Mouse (Mus musculus) right cerebral cortex, adult 18-20 months (tissue): ENCODE measurements around the gene Ccl3.

Source experiments
- DNase-seq: peaks from one replicate; pipeline ENCODE4 v3.0.0; 2022; ENCODE audit warnings: mixed read lengths

Gene Ccl3

DNA sequence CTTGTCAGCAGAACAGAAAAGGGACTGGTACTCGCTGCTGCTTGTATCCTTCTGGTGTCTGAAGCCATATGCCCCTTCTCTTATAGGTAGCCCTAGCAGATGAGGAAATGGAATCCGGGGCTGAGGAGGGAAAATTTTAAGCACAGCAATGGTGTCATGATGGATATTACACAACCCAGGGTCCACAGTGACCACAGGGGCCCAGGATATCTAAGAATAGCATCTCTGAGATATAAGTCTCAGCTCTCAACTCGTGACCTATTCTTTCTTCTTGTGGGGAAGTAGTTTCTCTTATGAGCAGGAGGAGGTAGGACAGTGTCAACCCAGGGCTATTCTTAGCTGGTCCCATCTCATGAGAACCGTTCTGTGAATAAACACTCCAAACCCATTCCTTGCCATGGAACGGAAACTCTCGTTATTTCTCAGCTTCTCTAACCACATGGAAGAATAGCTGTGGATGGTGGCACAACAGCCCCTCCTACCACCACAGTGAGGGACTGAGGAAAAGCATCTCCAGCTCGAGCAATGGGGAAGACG, at the start of gene Ccl3:
Ccl3 (minus strand) TSS at position 51 of the 537 bp plus-strand sequence.
- no peak for DNase-seq

DNA sequence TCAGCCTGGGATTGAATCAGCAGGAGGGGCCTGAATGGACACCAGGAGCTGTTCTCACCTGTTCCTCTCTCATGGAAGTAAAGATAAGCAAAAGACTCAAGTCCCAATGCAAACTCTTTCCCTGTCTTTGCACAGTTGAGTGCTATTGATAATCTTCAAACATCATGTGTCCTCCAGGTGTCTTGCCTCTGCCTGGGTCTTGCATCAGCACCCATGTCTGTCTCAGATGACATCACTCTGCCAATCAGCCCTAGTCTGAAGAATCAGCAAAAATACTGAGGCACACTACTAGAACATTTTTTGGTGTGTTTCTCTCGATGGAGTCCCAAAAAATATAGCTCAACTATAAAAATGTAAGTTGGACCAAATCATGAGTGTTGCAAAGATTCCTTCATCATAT, 42.9 kb upstream of the Ccl3 start:
- no peak for DNase-seq

DNA sequence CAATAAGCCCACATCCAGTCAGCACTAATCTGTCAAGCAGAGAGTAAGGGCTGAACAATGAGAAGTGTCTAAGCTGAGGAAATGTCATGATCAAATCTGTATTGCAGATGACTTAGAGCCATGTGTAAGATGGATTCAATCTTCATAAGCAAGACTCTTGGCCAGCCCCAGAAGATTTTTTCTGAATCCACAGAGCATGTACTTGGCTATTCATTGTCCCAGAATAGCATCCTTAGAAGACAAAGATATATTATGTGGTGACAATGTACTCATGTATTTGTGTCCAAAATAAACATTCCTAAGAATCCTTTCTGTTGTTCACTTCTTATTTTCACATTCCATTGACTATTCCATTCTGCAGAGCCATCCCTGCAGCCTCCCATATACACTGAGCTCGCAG, 40.8 kb upstream of the Ccl3 start:
- no peak for DNase-seq

DNA sequence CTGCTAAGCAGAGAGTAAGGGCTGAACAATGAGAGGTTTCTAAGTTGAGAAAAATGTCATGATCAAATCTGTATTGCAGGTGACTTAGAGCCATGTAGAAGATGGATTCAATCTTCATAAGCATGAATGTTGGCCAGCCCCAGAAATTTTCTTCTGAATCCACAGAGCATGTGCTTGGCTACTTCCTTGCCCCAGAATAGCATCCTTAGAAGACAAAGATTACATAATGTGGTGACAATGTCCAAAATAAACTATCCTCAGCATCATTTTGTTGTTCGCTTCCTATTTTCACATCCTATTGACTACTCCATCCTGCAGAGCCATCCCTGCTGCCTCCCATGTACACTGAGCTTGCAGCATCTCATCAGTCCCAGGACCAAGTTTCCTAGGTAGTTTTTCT, 26.5 kb upstream of the Ccl3 start:
- no peak for DNase-seq

DNA sequence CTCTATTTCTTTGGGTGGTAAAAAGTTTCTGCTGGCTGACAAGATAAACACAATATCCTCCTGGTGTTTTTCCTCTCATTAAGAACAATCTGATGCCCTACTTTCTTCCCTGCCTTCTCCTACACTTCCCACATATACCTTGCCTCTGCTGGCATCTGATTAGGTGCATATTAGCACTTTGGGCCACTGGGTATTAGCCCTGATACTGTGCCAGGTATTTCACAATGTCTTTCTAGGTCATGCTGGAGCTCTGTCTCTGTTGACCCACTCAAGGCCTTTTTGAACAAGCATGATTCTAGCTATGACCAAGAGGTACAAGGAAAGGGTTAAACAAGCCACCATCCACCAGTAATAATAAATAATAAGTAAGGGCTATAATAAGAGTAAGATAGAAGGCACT, 22.6 kb upstream of the Ccl3 start:
- no peak for DNase-seq

DNA sequence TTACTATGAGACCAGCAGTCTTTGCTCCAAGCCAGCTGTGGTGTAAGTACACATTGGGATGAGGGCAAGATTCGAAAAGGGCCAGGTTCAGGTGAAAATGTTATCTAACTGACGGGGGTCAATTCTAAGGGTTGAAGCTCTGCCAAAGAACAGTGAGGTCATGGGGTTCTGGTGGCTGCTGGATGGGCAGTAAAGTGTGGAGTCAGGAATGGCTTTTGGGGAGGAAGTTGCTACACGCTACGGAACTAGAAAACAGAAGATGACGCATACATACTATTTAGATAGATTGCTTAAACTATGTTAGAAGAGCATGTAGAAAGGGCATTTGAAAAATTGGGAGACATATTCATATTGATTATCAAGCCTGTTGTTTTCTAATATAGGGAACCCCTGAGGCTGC, 14.4 kb upstream of the Ccl3 start:
- no peak for DNase-seq

DNA sequence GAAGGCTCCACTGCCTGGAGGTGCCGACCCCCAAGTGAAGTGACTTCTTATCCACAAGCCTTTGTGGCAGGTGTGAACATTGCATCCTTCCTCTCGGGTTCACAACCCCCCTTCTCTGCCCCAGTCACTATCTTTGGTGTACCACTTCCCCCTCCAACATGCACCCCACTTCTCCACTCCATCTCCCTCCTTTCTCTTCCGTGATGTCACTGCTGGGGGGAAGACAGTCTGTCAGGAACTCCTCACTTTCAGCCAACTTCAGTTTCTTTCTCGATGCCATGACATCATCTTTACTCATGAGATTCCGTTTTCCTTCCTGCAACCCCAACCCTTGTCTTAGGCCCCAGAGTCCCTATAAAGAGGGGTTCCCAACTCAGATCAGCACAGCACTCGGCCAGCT, 13.0 kb upstream of the Ccl3 start, which contains the start of gene Ccl4:
Ccl4 (plus strand) TSS at position 381 of the 400 bp plus-strand sequence.
- DNase-seq = no peak

DNA sequence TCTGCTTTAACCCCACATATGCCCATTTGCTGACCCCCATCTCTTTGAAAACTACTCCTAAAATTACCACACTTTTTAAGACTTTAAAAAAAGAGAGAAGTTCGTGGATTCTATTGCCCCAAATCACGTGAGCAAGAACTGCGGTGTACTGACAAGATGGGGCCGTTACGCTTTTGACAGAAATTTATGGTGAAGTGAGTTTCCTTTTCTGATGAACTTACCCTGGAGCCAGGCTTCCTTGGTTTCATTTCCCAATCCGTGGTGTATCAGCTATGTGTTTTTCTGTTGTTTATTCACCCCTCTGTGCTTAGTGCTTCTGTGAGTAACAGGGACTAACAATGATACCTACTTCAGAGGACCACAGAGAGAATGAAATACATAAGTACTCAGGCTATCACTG, 9.6 kb upstream of the Ccl3 start:
- no peak for DNase-seq

DNA sequence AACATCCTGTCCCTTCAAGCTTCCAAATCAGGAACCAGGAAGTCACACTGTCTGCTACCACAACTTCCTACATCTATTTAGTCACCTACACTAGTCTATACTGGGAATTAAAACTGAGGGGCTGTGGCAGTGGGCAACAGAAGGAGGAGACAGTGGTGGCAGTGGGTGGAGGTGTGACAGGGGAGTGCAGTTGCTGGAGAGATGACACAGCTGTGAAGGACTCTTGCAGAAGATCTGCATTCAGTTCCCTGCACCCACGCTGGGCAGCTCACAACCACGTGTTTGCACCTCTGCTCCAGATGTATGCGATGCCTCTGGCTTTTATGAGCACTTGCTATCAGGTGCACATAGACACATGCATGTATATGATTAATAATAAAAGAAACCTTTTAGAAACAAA, 8.4 kb upstream of the Ccl3 start:
- peak; percentile 26 for DNase-seq

DNA sequence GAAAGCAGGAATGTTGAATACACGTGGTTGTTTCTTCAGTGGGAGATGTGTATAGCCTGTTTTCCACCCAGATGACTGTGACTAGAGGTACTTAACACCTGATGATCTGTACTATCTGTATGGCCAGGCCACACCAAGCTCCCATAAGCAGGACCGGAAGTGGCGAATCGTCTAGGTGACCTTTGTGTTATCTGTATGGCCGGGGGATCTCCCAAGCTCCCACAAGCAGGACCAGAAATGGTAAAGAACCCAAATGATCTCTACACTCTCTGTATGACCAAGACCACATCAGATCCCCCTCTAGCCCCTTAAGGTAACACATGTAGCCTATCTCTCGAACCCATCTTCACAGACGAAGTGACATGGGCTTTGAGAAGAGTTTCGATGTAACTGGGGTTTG, 5.5 kb upstream of the Ccl3 start:
- DNase-seq = no peak

DNA sequence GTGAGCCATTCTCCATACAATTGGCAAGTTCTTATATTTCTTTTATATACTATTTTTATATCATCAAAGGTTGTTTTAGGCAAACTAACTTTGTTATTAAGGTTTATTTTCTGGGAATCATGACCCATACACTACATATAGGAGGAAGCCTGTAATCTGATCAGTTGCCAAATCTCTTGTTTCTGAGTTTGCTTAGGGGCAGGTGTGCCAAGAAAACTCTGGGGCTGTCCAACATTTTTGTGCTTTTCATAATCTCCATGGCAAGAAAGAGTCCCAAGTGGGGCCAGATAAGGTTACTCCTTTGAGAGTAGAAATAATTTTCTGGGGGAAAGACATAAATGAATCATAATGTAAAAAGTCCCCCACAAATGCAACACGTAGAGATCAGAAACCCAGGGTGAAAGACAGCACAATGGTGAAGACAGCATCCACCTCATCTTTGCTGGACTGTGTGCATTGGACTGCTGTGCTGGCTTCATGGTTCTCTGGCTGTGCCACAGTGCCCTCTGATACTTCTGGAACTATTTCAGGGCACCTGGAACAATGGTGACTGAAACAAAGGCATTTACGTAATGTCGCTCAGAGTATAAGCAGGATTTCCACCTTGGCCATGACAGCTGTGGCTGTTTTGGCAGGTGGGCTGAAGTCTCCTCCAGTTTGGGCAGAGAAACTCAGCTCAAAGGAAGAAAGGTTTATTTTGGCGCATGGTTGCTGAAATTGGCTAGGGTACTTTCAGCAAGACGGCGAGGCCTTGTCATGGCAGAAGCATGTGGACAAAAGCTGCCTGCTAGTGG, 2.6 kb downstream of the Ccl3 start:
- DNase-seq = no peak

DNA sequence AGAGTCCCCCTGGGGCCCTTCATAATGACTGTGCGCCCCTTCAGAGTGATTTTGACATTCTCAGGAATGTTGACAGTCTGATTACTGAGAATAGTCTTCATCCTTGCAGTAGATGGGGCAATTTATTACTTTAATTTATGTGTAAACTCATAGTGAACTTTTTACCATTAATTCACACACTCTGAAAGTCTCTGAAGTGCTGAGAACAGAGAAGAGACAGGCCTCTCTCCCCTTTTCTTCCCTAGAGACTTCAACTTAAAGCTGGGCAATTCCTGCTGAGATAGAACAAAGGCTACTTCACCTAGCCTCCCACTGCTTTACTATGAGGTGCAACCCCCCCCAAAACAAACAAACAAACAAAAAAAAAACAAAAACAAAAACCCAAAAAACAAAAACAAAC, 3.6 kb downstream of the Ccl3 start, which contains the start of gene Rpl9-ps1:
Rpl9-ps1 (minus strand) TSS at position 101 of the 400 bp plus-strand sequence.
- no peak for DNase-seq

DNA sequence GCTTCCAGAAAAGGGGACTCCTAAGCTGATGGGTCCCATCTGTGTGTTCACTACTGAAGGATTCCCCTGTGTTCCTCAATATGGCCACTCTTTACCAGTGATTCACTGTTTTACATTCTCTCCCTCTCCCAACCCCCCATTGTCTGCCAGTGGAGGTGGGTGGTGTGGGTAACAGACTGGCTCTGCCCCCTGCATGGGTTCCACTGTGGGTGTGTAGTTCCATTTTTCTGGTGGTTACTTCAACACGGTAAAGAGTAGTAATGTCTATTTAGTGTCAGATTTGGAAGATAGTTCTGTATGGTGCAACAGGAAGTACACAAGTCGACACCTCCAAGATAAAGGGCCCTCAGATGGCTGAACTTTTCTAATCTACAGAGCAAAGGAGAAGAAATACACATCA, 7.9 kb downstream of the Ccl3 start:
- no peak for DNase-seq

DNA sequence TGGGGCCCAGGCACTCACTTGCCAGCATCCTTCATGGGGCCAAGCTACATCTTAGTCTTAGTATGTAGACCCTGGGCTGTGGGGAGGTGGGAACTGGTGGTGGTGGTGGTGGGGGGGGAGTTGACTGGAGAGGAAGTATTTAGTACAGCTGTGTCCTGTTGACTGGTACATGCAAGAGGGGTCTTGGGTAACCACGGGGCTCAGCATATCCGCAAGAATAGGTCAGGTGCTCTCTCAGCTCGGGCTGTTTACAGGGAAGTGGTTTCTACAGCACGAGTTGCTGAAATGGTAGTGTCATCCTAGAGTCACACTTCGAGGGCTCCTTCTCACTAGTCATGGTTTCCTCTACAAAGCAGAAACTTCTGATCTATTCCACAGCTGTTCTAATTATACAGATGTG, 9.0 kb downstream of the Ccl3 start:
- no peak for DNase-seq

DNA sequence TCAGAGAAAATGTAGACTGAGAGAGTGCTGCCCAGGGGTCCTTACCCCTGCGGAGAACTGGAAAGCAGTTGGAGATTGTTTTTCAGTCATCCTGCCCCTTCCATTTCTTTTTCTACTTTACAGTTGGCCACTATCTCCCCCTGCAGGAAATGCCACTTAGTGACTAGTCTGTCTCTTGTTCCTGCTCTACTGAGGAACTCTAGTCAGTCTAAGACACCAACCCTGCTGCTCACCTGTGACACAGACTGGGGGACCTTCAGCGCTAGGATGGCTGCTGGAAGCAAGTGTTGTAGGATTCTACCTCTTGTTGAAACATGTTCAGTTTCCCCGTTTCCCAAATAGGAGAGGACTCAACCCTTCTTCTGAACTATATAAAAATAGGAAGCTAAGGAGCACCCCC, 9.6 kb downstream of the Ccl3 start:
- DNase-seq = no peak

DNA sequence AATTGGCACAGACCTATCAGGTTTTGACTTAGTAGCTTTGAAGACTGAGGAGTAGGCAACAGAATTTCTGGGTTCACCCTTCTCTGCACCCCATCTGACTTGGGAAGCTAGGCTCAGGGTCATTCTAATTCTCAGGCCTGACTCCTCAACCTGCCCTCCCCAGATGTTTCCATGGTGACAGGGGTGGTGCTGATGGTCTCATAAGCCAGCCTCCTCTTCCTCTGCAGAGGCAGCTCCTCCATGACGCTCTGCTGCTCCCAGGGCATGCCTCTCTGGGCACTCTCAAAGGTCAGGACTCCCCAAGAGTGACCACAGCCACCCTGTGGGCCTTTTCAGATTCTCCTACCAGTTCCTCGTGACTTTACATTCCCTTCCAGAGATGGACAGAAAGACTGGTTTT, 10.2 kb downstream of the Ccl3 start:
- no peak for DNase-seq

DNA sequence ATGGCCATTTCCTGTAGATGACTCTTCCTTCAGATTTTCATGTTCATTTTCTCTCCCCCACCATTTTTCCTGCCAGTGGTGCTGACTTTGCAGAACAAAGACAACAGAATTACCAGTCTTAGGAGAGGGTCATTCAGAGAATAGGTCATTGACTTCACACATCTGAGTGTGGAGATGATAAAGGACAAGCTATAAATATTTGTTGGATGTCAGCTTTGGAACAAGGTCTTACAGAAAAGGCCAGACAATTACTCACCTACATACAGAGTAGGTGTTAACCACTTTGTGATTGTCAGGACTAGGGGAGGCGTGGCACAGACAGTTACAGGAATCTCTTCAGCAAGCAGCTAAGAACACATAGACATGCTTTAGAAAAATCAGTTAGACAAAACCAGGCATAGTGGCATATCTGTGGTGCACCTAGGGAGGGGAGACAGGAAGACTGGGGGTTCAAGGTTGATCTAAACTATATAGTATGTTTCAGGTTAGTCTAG, 12.4 kb downstream of the Ccl3 start:
- no peak for DNase-seq

DNA sequence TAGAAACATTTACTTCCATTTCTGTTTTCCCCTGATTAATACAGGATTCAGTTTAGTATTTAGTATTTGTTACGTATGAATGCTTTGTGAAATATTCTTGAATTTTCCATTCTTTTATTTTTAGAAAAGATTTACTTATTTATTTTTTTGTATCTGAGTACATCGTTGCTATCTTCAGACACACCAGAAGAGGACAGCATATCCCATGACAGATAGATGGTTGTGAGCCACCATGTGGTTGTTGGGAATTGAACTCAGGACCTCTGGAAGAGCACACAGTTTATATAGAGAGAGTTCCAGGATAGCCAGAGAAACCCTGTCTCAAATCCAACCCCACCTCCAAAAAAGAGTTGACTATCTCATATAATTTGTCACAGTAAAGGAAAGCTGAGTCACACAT, 14.3 kb downstream of the Ccl3 start:
- no peak for DNase-seq

DNA sequence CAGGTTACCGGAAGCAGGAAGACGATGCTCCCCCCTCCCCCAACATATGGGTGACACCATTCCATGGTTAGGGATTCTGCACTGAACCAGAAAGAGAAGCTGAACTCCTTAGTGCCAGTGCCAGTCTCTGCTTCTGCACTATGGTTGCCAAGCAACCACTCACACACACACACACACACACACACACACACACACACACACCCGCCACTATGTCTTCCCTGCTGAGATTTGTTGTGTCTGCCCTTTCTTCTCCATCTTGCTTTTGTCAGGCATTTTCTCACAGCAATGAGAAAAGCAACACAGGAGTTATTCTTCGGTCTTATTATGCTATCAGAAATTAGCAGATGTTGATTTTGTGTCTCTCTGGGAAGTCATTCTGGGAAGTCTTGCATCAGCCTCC, 14.7 kb downstream of the Ccl3 start:
- no peak for DNase-seq

DNA sequence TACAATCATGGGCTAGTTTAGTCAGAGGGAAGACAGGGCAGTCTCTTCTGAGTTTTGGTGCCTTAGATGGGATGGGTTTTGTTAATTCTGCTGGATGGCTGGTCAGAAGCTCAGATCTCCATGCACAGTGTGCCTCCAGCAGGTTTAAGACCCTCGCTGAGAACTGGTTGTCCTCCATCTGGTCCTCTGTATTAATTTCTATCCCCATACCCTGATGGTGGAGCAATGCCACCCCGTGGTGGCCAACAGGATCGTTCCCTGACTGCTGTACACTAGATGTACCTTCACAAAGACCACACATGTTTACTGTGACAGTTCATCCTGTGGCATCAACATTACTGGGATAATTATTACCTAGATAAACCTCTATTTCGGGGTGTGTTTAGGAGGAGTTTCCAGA, 16.4 kb downstream of the Ccl3 start:
- DNase-seq = no peak

DNA sequence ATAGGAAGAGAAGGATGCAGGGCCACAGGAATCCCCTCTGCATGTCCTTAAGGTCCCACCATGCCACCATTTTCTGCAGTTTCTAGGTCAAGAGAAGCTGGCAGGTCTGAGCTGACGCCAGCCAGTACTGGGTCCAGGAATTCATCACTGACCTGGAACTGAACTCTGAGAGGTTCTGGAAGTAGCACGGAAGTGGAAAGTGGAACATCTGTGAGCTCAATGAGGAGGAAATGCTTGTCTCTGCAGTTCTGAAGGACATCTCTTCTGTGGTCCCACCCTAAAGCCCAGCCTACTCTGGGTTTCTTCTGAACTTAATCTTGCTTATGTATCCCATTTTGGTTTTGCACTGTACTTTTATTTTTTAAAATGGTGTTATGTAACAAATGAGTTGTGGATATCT, 18.1 kb downstream of the Ccl3 start:
- no peak for DNase-seq

DNA sequence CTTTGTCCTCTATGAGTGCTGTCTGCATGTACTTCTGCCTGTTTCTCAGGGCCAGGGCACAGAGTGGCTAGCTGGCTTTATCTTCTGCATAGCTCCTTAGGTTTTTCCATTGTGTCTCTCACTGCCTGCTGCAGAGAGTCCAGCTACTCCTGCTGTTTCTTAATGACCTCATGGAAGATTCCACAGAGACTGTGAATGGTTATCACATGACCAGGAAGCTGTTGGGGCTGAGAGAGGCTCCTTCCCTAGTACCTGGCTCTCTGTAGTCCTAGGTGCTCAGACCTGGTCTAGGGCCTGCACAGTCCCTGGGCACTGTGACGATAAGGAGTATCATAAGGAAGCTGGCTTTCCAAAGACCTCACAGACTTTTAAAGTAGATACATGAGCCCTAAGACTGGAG, 18.5 kb downstream of the Ccl3 start:
- no peak for DNase-seq

DNA sequence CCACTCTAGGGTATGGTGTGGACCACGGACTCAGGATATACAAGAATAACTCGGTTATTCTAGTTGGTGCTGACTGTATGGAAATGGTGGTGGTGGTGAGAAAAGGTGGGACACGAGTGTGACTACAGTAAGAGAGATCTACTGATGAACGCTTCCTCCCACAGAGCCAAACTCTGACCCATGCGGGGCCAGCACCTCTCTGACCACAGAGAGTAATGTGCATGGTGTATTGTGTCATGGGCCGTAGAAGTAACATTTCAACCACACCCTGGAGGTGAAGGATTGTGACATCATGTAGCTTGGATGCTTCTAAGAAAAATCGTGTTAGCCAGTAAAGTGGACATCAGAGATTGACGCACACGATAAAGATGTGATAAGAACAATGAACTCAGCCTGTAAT, 20.3 kb downstream of the Ccl3 start:
- DNase-seq = no peak

DNA sequence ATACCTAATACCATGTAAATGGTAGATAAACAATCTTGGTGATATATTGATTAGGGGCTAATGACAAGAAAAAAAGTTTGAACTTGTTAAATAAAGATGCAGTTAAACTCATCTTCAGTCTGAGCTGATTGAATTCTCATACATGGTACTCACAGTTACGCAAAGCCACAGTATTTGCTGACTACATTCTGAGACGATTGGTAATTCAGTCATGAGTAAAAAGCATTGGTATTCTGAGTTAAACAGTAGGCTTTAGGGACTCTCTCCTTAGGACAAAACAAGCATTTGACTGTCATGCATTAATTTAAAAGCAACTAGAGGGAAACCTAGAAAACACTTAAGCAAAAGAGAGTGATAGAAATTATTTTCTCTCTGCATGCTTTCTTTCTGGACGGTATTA, 25.6 kb downstream of the Ccl3 start:
- no peak for DNase-seq

DNA sequence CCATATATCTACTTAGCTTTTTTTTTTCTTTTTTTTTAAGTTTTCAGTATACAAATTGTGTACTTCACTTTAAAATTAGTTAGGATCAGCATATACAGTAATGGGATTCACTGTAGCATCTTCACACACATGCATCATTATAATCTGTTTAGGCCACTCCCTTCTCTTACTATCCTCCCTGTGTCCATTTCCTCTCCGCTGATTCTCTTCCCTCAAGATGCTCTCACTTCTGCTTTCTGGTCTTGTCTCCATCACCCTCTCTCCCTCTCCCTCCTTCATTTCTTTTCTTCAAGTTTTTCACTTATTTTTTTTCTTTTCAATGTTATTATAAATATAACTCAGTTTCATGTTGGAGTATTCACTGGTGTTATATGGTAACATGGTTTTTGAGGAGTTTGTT, 30.1 kb downstream of the Ccl3 start:
- no peak for DNase-seq
